Mouse (Mus musculus): ENCODE data around the gene Grin2b.

DNA sequence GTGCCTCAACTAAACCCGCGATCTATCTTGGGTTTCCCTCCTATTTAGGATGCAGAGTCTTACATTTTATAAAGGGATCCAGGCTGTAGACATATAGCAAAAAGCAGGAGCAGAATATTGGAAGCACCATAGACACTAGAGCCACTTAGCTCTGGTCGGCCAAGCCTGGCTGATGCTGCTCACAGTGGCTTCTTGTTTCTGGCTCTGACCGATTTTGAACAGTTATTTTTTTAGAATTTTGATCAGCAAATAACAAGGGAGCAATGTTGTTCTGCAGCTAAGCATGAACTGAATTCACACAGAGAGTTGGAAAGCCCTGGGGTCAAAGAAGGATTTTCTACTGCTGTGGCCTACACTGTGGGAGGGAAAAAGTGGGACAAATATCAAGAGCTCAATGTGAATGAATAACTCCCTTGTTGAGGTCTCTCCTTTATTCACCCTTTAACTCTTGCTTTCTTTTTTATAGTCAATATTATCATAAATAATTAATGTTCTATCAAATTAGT is 439.0 kb downstream of the Grin2b start:
- TF ChIP-seq POLR2A (IDR thresholded peaks at IDR 0.05; ENCODE audit: borderline replicate concordance, insufficient read depth, low read length) (no peak), CTCF (IDR thresholded peaks at IDR 0.05; ENCODE audit: borderline replicate concordance, insufficient read depth, low read depth, low read length) (no peak)

Data from cerebellum, adult 2 months (tissue).